Mouse (Mus musculus) heart, embryonic 14.5 days (tissue): ENCODE results near the gene Ttyh2. TPM values are rescaled to one million over a fixed set of nuclear protein-coding genes. Genes with fewer than 3 reads are reported as not detected.

Experiments used
- ATAC-seq: fragments of 200-750 bp; cut with Nextera tagmentation; 2 replicates; pipeline ENCODE4 v1.8.0; 2017; ENCODE audit warnings: low read depth, moderate TSS enrichment; ENCODE audit not compliant: insufficient number of reproducible peaks, insufficient read depth, low FRiP score
- H3K27ac ChIP-seq, 2 experiments: fragments of 200-500 bp in 1 of 2; fragments of 300-500 bp in 1 of 2; sonication (generic) in 1 of 2; replicated peaks in 1 of 2; 2 replicates each; pipeline ENCODE4 v1.5.1; 2012 to 2014; ENCODE audit warnings: low read depth in 2 of 2, low read length in 2 of 2, control low read depth in 1 of 2, mild to moderate bottlenecking in 1 of 2, mixed read lengths in 1 of 2; ENCODE audit not compliant: control insufficient read depth in 1 of 2, insufficient read depth in 1 of 2
- H3K27me3 ChIP-seq: fragments of 300-500 bp; sonication (generic); 2 replicates; pipeline ENCODE4 v1.6.1; 2014; ENCODE audit warnings: mild to moderate bottlenecking, low read length, control low read depth; ENCODE audit not compliant: control insufficient read depth, insufficient read depth
- H3K36me3 ChIP-seq: fragments of 300-500 bp; sonication (generic); 2 replicates; pipeline ENCODE4 v1.6.1; 2014; ENCODE audit warnings: mild to moderate bottlenecking, control low read depth, low read length, mixed read lengths; ENCODE audit not compliant: control insufficient read depth, insufficient read depth
- H3K4me1 ChIP-seq, 2 experiments: fragments of 200-500 bp in 1 of 2; fragments of 300-500 bp in 1 of 2; sonication (generic) in 1 of 2; 2 replicates each; pipeline ENCODE4 v1.6.1; 2012 to 2014; ENCODE audit warnings: low read length in 2 of 2, control low read depth in 1 of 2, mixed read lengths in 1 of 2; ENCODE audit not compliant: control insufficient read depth in 2 of 2, insufficient read depth in 2 of 2
- H3K4me2 ChIP-seq: fragments of 300-500 bp; sonication (generic); 2 replicates; pipeline ENCODE4 v1.6.1; 2014; ENCODE audit warnings: mild to moderate bottlenecking, low read length
- H3K4me3 ChIP-seq, 2 experiments: fragments of 200-500 bp in 1 of 2; fragments of 300-500 bp in 1 of 2; sonication (generic) in 1 of 2; 2 replicates each; pipeline ENCODE4 v1.5.1; 2012 to 2014; ENCODE audit warnings: low read length in 2 of 2, mild to moderate bottlenecking in 2 of 2, control low read depth in 1 of 2, low read depth in 1 of 2, moderate library complexity in 1 of 2; ENCODE audit not compliant: control insufficient read depth in 1 of 2, insufficient read depth in 1 of 2
- H3K9ac ChIP-seq: fragments of 300-500 bp; sonication (generic); 2 replicates; pipeline ENCODE4 v1.6.1; 2014; ENCODE audit warnings: mild to moderate bottlenecking, low read length
- H3K9me3 ChIP-seq: fragments of 300-500 bp; sonication (generic); 2 replicates; pipeline ENCODE4 v1.6.1; 2016; ENCODE audit warnings: low read length, control low read depth; ENCODE audit not compliant: control insufficient read depth
- WGBS: fragments of 180-500 bp; shearing (Covaris S2); extraction: QIAGEN DNeasy Blood & Tissue Kit; methylation state at CpG from one replicate; pipeline ENCODE4 v1.1.7; 2014; 5-methylcytosine and 5-hydroxymethylcytosine counted together
- polyA plus RNA-seq: library from polyadenylated mRNA; unstranded; fragments of >200 nt; fragmentation: Nextera tagmentation; extraction: Ambion mirVana; gene quantifications from 2 replicates; pipeline ENCODE4 v1.2.1, GENCODE M21; 2014

The Ttyh2 gene
- polyA plus RNA-seq, 1 experiment from 2014 or later: 7.9 TPM

DNA sequence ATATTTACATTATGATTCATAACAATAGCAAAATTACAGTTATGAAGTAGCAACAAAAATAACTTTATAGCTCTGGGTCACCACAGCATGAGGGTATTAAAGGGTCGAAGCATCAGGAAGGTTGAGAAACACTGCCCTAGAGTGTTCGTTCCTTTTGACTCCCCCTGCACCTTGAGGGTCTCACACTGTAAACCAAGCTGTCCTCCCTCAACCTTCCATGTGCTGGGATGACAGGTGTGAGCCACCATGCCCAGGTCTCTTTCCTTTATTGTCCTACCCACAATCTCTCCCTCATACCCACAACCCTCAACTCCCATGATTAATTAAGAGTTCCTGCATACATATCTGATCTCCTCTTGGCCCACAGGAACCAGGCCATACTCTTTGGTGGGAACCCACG, 36.2 kb downstream of the Ttyh2 start:
- no peaks in the 10 kb centered on the region for H3K27me3 ChIP-seq
- peaks cover 3% of the 10 kb centered on the region; the same call in 1 of the 2 replicates for H3K36me3 ChIP-seq
- no peak overlapping the region for H3K27ac ChIP-seq
- no peaks in the 10 kb centered on the region for H3K4me1 ChIP-seq
- H3K9ac ChIP-seq: no peak overlapping the region
- no peak for ATAC-seq
- no peaks in the 10 kb centered on the region for H3K9me3 ChIP-seq
- WGBS: 88% methylated on average over 3 of the region's 3 CpGs
- no peak overlapping the region for H3K4me2 ChIP-seq
- H3K4me3 ChIP-seq: no peak overlapping the region

- Histone ChIP-seq H3K36me3 (peaks cover 3% of the 10 kb centered on the region; the same call in 1 of the 2 replicates), H3K9ac (no peak overlapping the region), H3K4me1 (no peaks in the 10 kb centered on the region), H3K27ac (no peak overlapping the region), H3K4me2 (no peak overlapping the region), H3K4me3 (no peak overlapping the region), H3K9me3 (no peaks in the 10 kb centered on the region), H3K27me3 (no peaks in the 10 kb centered on the region)
- no peak for ATAC-seq
- 80% methylated on average over 12 of the region's 12 CpGs for WGBS
Measured at GRCm38 (mm10) chr11:114711861-114712260, 36.6 kb downstream of the Ttyh2 start.

DNA sequence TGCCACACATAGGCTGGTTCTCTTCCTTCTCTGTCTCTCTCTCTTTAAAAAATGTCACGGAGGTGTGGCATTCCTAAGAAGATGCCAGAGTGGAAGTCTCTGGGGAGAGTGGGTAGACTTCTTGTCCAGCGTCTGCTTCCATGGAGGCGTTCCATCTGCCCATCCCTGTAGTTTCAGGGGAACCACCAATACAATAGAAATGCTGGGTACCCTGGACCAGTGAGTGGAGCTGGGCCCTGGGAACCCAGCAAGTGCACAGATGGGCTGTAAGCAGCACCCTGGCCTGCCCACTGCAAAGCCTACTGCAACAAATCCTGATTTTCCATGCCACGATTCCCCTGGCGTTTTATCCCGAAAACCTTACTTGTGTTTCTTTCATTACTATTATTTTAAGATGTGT, 39.3 kb downstream of the Ttyh2 start:
- no peak for ATAC-seq
- no peak overlapping the region for H3K9ac ChIP-seq

DNA sequence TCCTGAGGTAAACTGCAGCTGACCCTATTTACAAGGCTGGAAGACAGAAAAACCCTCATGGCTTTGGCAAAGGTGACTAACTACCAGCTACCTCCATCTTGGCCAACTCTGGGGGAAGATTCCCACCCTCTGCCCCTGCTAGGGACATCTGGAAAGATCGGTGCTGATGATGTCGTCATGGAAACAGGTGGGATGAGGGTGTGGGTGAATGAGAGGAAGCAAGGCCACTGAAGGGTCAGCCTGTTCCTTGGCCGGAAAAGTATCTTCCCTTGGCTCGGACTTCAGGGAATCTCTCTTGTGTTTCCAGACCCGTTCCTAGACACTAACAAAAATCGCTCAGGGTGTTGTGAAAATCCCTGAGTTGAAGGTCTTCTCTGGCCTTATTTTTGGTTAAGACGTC, 40.3 kb downstream of the Ttyh2 start:
- ATAC-seq: no peak
- Histone ChIP-seq H3K9me3 (no peaks in the 10 kb centered on the region), H3K4me2 (no peak overlapping the region), H3K4me3 (no peak overlapping the region), H3K27ac (no peak overlapping the region), H3K27me3 (no peaks in the 10 kb centered on the region), H3K4me1 (no peaks in the 10 kb centered on the region), H3K9ac (no peak overlapping the region), H3K36me3 (peaks cover 3% of the 10 kb centered on the region; the same call in 1 of the 2 replicates)
- 75% methylated on average over 7 of the region's 7 CpGs for WGBS

More for the DNA sequence above, 39.3 kb downstream of the Ttyh2 start:
- Histone ChIP-seq H3K27ac (no peak overlapping the region), H3K9me3 (no peaks in the 10 kb centered on the region), H3K36me3 (peaks cover 3% of the 10 kb centered on the region; the same call in 1 of the 2 replicates), H3K4me2 (no peak overlapping the region), H3K27me3 (no peaks in the 10 kb centered on the region), H3K4me3 (no peak overlapping the region), H3K4me1 (no peaks in the 10 kb centered on the region)
- 85% methylated on average over 6 of the region's 6 CpGs for WGBS

GRCm38 (mm10) chr11:114720535-114720934, 45.3 kb downstream of the Ttyh2 start:
- H3K9me3 ChIP-seq: no peaks in the 10 kb centered on the region
- H3K27me3 ChIP-seq: no peaks in the 10 kb centered on the region
- no peak for ATAC-seq
- H3K4me1 ChIP-seq: no peaks in the 10 kb centered on the region
- 88% methylated on average over 10 of the region's 10 CpGs for WGBS
- H3K27ac ChIP-seq: no peak overlapping the region
- no peaks in the 10 kb centered on the region for H3K36me3 ChIP-seq
- H3K4me3 ChIP-seq: no peak overlapping the region
- no peak overlapping the region for H3K4me2 ChIP-seq
- no peak overlapping the region for H3K9ac ChIP-seq

GRCm38 (mm10) chr11:114722438-114722837, 47.2 kb downstream of the Ttyh2 start:
- H3K4me3 ChIP-seq: no peak overlapping the region
- H3K4me1 ChIP-seq: peaks cover 2% of the 10 kb centered on the region in 2 experiments; a peak in 3 of 4 replicates
- 0 out of 2 replicates have a peak, but pooled peaks cover 2% of the 10 kb centered on the region for H3K9me3 ChIP-seq
- no peak for ATAC-seq
- H3K9ac ChIP-seq: no peak overlapping the region
- H3K27ac ChIP-seq: no peak overlapping the region
- 80% methylated on average over 8 of the region's 8 CpGs for WGBS
- no peaks in the 10 kb centered on the region for H3K27me3 ChIP-seq
- no peak overlapping the region for H3K4me2 ChIP-seq
- H3K36me3 ChIP-seq: no peaks in the 10 kb centered on the region

DNA sequence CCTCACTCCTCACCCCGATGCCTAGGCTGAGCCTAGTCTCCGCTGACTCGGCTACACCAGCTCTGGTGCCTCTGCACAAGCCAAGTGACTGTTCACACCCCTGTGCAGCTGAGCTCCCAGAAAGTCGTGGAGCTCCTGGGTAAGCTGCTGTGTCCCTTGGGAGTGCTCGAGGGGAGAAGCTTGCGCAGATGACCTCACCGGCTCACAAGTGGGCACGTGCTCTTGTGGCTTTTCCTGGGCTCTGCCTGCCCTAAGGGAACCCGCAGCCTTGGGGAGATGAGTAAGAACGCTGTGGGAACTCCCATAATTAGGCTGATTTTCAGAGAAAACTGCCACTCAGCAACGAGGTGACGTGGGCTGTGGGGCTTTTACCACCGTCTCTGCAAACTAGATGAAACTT, 47.8 kb downstream of the Ttyh2 start:
- WGBS: 68% methylated on average over 13 of the region's 13 CpGs
- no peak for ATAC-seq
- peaks cover 6 to 8% of the 10 kb centered on the region in 2 experiments; a peak in 3 of 4 replicates for H3K4me1 ChIP-seq

More for the DNA sequence above, 47.8 kb downstream of the Ttyh2 start:
- no peaks in the 10 kb centered on the region for H3K27me3 ChIP-seq
- H3K4me3 ChIP-seq: no peak overlapping the region
- no peak overlapping the region for H3K27ac ChIP-seq
- H3K36me3 ChIP-seq: no peaks in the 10 kb centered on the region
- no peak overlapping the region for H3K9ac ChIP-seq
- 0 out of 2 replicates have a peak, but pooled peaks cover 2% of the 10 kb centered on the region for H3K9me3 ChIP-seq
- no peak overlapping the region for H3K4me2 ChIP-seq
